Mouse (Mus musculus): ENCODE measurements around the gene Carm1.

Gene Carm1

DNA sequence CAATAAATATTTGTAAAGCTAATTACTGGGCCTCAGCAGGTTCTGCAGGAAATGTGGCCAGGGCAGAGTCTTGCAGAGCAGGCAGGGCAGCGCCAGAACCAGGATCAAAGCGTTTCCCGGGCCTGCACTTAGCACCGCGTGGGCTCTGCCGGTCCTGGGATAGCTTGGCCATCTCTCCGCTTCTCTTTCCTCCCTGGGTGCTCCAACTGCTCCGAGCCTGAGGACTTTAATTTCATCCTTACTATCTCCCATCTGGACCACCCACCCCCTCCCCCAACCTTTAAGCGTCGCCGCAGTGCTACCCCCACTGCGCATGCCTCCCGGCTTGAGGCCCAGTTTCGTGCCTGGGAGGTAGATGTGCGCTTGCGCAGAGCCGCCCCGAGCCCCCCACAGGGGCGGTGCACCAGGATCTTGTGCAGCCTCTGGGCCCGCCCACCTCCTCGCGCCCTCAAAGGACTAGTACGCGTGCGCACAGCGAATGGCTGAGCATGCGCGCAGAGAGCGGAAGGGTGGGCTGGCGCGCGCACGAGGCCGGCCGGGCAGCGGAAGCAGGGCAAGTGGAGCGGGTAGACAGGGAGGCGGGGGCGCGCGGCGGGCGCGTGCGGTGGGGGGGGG, 69.0 kb downstream of the Carm1 start, which contains the start of gene Smarca4:
Gene Smarca4, plus strand, starts transcription at position 553 of the 615 bp plus-strand sequence.
- DNase-seq (ENCODE audit: low read depth), result peak; percentile 99

DNA sequence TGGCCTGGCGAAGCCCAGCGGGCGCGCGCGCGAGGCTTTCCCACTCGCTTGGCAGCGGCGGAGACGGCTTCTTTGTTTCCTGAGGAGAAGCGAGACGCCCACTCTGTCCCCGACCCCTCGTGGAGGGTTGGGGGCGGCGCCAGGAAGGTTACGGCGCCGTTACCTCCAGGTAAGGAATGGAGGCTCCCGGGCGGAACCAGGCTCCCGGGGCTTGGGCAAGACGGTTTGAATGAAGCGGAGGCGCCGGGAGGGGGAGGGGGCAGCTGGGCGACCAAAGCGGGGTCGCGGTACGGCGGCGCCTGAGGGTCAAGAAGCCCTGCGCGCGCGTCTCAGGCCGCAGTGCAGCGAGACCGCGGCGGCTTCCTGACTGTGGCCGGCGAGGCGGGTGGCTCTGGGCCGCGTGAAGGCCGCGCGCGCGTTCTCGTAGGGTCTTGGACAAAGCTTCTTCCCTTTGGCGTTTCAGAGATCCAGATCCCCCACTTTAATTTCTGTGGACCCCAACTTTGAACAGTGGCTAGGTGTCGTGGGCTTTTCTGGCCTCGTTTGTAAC, 69.6 kb downstream of the Carm1 start:
- peak; percentile 90 for DNase-seq (ENCODE audit: low read depth)

DNA sequence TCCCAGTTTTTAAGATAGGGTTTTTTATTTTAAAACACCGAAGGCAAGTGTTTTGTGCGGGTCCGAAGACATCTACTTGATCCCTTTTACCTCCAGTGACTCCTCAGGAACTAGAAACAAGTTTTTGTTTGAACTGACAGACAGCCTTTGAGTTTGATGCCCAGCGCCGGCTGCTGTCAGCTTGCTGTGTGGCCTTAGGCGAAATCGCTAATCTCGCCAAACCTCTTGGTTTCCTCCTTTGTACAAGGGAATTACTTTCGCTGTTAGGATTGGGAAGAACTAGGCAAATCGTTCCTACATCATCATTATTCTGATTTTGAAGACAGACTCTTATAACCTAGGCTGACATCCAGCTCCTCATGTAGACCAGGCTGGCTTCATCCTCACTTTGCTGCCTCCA, 70.4 kb downstream of the Carm1 start:
- peak; percentile 43 for DNase-seq (ENCODE audit: low read depth)

DNA sequence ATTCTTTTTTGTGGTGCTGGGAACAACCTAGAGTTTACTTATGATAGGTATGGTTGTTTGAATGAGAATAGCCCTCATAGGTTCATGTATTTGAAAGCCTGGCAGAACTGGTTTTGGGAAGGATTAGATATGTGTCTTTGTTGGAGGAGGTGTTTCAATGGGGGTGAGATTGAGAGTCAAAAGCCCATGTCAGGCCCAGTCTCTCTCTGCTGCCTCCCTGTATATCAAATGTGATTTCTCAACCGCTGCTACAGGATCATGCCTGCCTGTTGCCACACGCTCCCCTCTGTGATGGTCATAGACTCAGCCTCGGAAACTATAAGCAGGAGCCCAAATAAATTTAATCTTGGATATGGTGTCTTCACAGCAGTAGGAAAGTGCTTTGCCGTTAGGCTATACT, 73.5 kb downstream of the Carm1 start:
- DNase-seq (ENCODE audit: low read depth), result peak; percentile 32

DNA sequence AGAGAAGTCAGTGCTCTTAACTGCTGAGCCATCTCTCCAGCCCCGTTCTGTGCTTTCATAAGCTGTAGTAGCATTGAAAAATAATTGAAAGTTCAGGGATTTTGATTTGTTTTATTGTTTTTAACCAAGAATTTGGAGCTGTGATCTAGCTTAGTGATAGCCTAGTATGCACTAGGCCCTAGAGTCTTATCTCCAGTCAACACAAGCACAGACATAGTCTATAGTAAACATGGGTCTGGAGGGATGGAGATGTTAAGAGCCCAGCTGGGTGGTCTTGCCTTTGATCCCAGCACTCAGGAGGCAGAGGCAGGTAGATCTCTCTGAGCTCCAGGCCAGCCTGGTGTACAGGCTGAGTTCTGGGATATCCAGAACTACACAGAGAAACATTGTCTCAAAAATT, 76.0 kb downstream of the Carm1 start:
- no peak for DNase-seq (ENCODE audit: low read depth)

DNA sequence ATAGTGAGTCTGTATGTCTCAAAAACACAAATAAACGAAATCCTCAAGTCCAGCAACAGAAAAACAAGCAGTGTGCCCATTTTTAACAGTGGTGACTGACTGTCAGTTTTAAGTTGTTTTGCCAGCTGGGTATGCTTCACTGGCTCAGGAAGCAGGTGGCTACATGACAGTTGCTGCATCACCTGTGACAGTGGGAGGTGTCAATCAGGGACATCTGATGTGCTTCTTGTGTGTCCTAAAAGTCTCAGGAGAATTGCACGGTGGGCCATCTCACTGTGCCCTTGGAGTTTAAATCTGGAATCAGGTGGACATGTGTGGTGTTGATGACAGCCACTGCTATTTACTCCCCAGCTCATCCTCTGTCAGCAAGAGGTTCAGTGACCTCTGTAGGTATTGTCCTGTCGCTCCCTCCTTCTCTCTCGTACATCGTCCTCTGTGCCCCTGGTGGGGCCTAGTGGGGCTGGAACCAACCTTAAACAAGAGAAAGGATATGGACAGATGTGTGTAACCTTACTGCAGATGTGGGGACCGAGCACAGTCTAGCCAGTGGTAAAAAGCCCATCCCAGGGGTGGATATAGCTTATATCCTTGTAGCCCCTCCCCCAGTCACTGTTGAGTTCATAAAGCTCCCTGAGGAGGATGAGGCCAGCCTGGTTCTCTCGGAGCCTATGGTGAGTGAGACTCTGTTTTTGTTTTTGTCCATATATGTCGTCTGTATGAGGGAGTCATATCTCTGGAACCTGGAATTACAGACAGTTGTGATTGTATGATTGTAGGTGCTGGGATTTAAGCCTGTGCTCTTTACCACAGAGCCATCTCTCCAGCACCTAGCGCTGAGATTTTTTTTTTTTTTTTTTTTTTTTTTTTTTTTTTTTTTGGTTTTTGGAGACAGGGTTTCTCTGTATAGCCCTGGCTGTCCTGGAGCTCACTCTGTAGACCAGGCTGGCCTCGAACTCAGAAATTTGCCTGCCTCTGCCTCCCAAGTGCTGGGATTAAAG, 78.9 kb downstream of the Carm1 start:
- no peak for DNase-seq (ENCODE audit: low read depth)

DNA sequence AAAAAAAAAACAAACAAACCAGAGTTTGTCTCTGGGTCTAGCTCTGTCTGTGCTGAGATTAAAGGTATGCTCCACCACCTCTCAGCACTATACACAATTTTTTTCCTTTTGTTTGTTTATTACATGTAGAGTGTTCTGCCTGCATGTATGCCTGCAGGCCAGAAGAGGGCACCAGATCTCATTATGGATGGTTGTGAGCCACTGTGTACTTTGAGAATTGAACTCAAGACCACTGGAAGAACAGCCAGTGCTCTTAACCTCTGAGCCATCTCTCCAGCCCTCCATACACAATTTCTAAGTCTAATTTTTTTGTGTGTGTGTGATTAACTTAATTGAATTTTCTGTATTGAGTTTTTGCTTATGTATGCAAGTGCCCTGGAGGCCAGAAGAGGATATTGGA, 79.9 kb downstream of the Carm1 start:
- DNase-seq (ENCODE audit: low read depth), result peak; percentile 39

DNA sequence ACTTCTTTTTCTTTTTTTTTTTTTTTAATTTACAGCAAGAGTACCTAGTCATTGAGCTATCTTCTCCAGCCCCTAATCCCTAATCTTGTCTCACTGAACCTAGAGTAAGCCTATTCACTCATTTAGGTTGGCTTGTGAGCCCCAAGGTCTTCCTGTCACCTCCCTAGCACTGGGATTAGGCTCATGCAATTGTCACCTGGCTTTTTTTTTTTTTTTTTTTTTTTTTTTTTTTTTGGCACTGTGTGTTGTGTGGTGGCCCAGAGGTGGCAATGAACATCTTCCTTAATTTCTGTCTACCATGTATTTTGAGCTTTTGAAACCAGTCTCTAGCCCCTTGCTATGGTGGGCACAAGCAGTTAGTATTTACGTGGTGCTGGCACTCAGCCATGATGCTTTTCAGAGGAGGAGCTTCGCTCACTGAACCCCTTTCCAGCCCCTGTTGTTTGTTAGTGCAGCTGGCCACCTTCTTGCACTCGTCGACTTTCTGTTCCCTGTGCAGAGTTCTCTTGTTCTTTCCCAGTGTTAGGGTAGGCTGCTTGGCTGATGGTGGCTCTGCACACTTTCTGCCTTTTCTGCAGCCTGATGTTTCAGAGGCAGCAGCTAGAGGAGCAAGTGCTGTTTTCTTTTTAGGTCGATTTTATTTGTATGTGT, 80.6 kb downstream of the Carm1 start:
- no peak for DNase-seq (ENCODE audit: low read depth)

DNA sequence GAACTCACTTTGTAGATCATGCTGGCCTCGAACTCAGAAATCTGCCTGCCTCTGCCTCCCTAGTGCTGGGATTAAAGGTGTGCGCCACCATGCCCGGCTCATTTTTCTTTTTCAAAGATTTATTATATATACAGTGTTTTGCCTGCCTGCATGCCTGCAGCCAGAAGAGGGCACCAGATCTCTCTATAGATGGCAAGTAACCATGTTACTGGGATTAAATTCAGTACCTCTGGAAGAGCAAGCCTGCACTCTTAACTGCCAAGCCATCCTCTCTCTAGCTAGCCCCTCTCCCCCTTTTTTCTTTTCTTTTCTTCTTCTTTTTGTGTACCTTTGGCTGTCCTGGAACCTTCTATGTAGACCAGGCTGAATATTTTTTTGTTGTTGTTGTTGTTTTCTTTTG, 84.0 kb downstream of the Carm1 start:
- DNase-seq (ENCODE audit: low read depth), result peak; percentile 83

DNA sequence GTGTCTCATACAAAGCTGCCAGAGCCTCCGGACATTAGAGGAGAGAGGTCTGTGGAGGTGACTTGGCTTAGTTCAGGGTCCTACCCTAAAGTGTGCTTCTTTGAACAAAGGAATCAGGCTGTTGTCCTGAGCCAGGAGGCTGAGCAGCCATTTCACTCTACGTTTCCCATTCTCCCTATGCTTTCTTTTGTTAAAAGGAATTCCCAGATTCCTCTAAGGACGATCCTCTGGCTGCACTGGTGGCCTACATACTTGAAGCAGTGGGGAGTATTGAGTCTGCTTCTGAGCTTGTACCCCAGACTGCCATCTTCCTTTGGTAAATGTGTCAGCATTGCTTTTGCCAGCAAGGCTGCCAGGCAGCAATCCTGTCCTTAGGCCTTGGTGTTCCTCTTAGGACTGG, 86.4 kb downstream of the Carm1 start:
- no peak for DNase-seq (ENCODE audit: low read depth)

DNA sequence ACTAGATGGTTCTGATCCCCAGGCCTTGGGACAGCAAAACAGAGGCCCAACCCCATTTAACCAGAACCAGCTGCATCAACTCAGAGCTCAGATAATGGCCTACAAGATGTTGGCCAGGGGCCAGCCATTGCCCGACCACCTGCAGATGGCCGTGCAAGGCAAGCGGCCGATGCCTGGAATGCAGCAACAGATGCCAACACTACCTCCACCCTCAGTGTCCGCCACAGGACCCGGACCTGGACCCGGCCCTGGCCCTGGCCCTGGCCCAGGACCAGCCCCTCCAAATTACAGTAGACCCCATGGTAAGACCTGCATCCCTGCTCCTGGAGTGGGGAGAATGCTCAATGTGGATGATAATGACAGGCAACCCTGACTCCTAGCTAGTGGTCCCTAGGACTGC, 88.9 kb downstream of the Carm1 start:
- DNase-seq (ENCODE audit: low read depth), result no peak

DNA sequence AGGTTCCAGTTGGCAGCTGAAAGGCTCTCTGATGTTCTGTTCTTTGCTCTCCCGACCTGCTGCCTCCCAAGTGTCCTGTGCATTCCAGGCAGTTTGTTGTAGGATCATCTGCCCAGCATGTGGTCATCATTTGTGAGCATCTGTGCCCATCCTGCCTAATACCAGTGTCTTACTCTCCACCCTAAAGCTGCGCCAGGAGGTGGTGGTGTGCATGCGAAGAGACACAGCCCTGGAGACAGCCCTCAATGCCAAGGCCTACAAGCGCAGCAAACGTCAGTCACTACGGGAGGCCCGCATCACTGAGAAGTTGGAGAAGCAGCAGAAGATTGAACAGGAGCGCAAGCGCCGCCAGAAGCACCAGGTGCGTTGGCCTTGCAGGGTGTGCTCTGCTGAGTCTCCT, 92.3 kb downstream of the Carm1 start:
- DNase-seq (ENCODE audit: low read depth), result no peak

All from 416B (cell line).